Mouse (Mus musculus) liver, adult 2 months (tissue): ENCODE data around the gene Fgd1.

Source experiments
- CTCF ChIP-seq: fragments of 200-500 bp; IDR thresholded peaks from 2 replicates; pipeline ENCODE4 v1.5.1; 2011; ENCODE audit warnings: low read depth, low read length, control low read depth
- POLR2A ChIP-seq: fragments of 200-500 bp; IDR thresholded peaks from 2 replicates; pipeline ENCODE4 v1.6.1; 2011; ENCODE audit warnings: low read length, control low read depth; ENCODE audit not compliant: insufficient read depth; ENCODE audit errors: extremely low read depth

DNA sequence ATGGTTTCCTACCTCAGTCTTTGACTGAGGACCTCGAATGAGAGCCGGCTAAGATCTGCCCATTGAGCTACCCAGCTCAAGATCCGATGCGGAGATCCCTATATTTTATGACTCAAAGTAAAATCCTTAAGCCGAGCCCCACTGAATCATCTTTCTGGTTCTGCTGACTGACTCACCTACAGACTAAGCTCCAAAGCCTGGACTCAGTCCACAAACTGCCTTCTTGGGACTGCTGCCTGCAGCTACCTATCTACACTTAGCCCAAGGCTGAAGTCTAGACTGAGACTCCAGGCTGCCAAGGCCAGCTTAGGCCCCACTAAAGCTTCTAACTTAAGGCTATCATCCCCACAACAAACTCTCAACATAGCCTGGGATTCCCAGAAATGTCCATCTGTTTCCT, 30.1 kb downstream of the Fgd1 start:
- TF ChIP-seq POLR2A: no peak
- TF ChIP-seq CTCF: no peak
